Mouse (Mus musculus): ENCODE data around the gene Il31.

Gene Il31

DNA sequence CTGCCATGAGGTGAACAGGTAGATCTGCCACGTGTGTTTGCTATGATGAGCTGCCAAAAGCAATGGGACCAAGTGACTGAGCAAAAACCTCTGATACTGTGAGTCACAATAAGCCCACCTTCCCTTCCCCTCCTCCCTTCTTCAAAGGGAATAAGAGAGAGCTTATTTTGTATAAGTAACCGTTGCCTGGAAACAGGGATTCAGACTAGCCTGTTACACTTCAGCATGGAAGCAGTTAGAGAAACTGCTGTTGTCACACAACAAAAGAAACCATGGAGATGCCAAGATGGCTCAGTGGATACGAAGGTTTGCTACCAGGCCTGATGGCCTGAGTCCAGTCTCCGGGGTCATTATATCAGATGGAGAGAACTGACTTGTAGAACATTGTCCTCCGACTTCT is 15.5 kb downstream of the Il31 start:
- DNase-seq (ENCODE audit: low spot score), result no peak

DNA sequence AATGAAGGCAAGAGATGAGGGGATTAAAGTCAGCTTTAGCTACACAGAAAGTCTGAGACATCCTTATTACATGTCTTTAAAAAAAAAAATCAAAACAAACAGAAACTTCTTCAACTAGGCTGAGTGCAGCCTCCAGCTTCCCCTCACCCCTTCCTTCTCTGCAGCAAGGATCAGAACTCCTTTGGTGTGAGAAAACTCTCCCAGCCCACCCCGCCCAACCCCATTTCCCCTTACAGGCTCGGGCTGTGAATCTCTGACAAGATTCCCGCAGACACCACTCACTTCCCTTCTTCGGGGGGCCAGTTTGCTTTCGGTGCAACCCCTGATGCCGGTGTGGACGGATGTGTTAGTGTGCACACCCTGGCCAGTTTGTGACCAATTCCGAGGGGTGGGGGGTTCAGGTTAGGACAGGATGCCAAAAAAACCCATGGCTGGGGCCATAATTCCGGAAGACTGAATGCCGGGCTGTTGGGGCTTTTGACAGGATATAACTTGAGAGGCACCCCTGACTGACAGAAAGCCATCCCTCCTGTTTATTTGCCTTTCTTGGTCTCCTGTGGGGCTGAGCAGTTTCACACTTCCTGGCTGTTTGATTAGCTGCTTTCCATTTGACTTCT is 18.4 kb downstream of the Il31 start:
- DNase-seq (ENCODE audit: low spot score), result no peak

- no peak for DNase-seq (ENCODE audit: low spot score)
Observed at GRCm38 (mm10) chr5:123464638-123465037, 24.7 kb downstream of the Il31 start.

GRCm38 (mm10) chr5:123461420-123461819 is 27.9 kb downstream of the Il31 start:
- DNase-seq (ENCODE audit: low spot score), result no peak

GRCm38 (mm10) chr5:123451886-123452285 is 37.4 kb downstream of the Il31 start:
- DNase-seq (ENCODE audit: low spot score), result no peak

DNA sequence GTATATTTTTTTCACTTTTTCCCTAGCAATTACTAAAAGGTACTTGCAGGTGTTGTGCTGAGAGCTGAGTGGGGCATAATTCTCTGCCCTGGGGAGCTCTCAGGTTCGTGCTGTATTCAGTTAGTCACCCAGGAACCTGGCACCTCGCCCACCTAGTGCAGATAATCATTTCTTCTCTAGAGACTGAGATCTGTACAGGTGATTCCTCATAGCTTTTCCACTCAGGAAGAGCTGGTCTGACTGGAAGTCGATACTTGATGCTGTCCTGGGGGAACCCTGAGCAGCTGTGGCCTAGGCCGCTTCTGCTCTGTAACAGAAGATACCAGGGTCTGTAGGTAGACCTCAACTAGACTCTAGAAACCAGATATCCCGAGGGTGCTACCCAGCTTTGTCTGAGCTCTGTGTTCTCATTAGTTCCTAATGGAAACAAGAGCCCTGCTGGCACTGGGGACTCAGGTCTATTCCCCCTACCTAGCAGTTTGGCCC is 44.4 kb downstream of the Il31 start:
- DNase-seq (ENCODE audit: low spot score), result no peak

- peak; percentile 71 for DNase-seq (ENCODE audit: low spot score)
Observed at GRCm38 (mm10) chr5:123444069-123444468, 45.2 kb downstream of the Il31 start.

DNA sequence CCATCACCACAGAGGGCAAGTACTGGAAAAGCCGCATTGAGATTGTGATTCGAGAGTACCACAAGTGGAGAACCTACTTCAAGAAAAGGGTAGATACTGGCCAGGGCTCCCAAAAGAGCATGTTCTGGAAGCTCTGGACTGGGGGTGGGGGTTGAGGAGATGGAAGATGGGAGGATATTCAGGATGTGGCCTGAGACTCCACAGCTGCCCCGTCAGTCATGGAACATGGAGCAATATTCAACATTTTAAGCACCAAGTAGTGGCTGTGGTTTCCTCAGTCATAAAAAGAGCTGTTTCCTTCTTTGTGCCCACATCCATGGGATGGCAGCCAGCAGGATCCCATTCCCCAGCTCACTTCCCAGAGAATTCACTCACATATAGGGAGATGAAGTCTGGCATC is 47.0 kb downstream of the Il31 start:
- no peak for DNase-seq (ENCODE audit: low spot score)

DNA sequence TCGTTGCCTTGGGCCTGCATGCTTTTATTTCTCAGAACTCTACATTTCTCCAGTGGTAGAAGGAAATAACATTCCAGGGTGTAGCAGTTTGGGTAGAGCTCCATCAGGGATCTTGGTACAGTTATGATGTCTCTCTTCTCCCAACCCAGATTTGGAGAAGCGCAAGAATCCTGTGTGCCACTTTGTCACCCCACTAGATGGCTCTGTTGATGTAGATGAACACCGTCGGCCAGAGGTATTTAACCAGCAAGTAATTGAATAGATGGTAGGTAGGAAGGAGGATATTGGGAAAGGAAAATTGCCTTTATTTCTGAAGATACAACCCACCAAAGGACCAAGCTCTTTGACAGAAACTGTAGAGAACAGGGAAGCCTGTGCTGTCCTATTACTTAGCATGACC is 48.6 kb downstream of the Il31 start:
- no peak for DNase-seq (ENCODE audit: low spot score)

DNA sequence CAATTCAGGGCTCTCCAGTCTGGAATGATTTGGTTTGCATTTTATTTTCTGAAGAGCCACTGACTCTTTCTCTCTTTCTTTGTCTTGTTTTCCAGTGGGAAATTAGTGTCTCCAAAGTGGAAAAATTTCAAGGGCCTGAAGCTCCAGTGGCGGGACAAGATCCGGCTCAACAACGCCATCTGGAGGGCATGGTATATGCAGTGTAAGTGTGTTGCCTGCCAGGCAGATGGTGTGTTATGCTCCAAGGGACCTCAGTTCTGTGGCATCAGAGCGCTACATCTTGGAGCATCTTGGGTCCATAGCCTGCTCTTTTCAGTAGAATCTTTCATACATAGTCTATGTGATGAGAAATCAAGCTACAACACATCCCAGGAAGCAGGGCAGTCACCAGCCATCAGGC is 49.3 kb downstream of the Il31 start:
- no peak for DNase-seq (ENCODE audit: low spot score)

GRCm38 (mm10) chr5:123439312-123439711 is 50.0 kb downstream of the Il31 start:
- DNase-seq (ENCODE audit: low spot score), result no peak

DNA sequence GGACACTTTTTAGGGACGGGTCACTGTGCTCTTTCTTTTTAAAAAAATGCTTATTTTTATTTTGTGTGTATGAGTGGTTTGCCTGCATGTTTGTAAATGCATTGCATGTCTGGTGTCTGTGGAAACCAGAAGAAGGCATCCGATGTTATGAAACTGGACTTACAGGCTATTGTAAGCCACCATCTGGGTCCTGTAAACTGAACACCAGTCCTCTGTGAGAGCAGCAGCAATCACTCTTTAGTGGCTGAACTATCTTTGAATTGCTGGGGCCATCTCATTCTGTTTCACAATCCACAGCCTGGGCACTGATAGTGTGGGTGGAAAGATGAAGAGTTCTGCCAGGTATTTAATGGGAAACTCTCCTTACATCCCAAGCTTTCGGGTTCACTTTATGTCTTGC is 50.9 kb downstream of the Il31 start:
- DNase-seq (ENCODE audit: low spot score), result no peak

- peak; percentile 38 for DNase-seq (ENCODE audit: low spot score)
Observed at GRCm38 (mm10) chr5:123436780-123437175, 52.5 kb downstream of the Il31 start.

DNA sequence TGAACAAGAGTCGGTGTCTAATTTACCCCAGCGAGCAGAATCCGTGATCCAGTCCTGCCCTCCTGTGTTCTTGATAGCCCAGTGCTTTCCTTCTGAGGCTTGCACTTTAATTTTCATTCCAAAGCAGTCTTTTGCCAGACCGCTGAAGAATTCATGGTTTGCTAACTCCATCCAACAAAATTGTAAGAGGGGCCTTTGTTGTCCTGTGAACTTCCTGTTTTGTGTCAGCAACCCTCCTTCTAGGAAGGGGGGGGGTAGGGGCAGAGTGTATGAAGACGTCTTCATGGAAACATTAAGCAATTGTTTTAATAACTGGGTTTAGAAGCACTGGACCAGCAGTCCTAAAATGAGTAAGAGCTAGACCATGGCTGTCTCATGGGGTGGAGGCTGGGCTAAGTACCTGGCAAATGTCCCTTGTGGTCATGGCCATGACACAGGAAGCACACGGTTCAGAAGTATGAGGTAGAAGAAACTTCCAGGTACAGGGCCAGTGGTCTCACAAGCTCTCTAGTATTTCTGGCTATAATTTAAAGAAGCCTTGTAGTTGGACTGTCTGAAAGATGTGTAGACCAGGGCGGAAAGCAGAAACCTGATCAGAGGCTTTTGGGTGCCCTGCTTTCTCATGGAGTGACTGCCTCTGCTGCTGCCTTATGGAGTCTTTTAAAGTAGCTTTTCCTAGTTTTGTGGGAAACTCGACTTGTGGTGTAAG is 53.1 kb downstream of the Il31 start:
- DNase-seq (ENCODE audit: low spot score), result no peak

DNA sequence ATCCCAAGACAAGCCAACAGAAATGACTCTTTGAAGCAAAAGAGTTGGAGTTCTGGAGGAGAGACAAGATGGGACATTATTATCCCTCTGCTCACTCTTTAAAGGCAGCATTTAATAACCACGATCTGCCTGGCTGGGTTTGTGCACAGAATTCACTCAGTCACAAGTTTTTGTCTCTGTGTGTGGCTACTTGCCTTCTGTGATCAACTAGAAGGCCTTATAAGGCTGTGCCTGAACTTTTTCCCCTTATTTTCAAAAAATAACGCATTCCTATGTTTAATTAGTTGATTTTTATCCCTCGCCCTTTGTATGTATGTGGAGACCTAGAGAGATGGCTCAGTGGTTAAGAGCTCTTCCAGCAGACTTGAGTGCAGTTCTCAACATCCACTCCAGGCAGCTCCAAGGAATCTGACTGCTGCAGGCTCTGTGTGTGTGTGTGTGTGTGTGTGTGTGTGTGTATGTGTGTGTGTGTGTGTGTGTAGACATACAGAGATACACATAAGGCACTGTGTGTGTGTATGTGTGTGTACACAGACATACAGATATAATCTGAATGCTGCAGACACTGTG is 56.9 kb downstream of the Il31 start:
- no peak for DNase-seq (ENCODE audit: low spot score)

- DNase-seq (ENCODE audit: low spot score), result peak; percentile 52
Observed at GRCm38 (mm10) chr5:123431524-123432304, 57.6 kb downstream of the Il31 start.
